Mouse (Mus musculus): ENCODE data around the gene Hoxa5. TPM values are rescaled to one million over a fixed set of nuclear protein-coding genes. Genes with fewer than 3 reads are reported as not detected.

Gene Hoxa5
- total and polyA plus RNA-seq, 3 experiments, result 0.83 to 4.1 (median 1.5) TPM

DNA sequence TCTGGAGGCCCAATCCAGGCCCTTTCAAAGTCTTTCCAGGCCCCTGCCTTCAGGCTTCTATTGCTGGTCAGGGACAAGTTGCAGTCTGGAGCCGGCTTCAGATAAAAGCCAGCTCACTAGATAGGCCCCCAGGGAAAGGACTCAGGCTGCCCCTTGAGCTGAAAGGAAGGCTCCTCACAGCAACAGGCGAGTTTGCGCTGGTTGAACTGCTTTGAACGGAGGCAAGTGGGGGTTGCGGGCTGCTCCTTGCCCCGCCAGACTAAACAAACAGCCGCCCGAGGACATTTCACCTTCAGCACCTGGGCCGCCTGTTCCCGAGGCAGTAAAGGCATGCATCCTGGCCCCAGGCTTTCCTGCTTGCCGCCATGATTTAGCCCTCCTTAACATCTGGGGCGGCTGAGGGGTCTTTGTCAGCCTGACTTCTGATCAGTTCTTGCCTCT lies 39.3 kb upstream of the Hoxa5 start:
- Histone ChIP-seq H3K36me3 (replicated peaks in 1 of 2; ENCODE audit: control insufficient read depth in 1 of 2, insufficient read depth in 1 of 2, low read length in 1 of 2) (no peaks in the 10 kb centered on the region), H3K4me2 (ENCODE audit: insufficient read depth, low read depth, poor library complexity, severe bottlenecking) (no peak overlapping the region), H3K4me3 (replicated peaks in 1 of 3; ENCODE audit: low read depth in 2 of 3, low read length in 2 of 3, poor library complexity in 1 of 3) (no peak overlapping the region), H3K27ac (ENCODE audit: insufficient read depth, low read depth) (no peak overlapping the region), H3K9me3 (replicated peaks; ENCODE audit: low read length) (peaks cover 5% of the 10 kb centered on the region), H3K27me3 (replicated peaks) (no peaks in the 10 kb centered on the region), H3K79me2 (replicated peaks; ENCODE audit: control insufficient read depth, extremely low read depth, insufficient read depth, poor library complexity, severe bottlenecking) (no peaks in the 10 kb centered on the region), H3K9ac (ENCODE audit: insufficient read depth, low read depth) (no peak overlapping the region), H3K4me1 (ENCODE audit: control insufficient read depth in 1 of 2, insufficient read depth in 2 of 2) (peaks cover 0 to 12% of the 10 kb centered on the region in 2 experiments; a peak in 2 of 4 replicates)
- in situ Hi-C loops (cut with MboI; ENCODE audit: low pct_ligation_motif_present, low pct_unique_long_range_greater_than_20kb, low sequenced_read_pairs) (no loop called here), dilution Hi-C loops (cut with MboI; ENCODE audit: extremely low pct_ligation_motif_present, extremely low pct_unique_long_range_greater_than_20kb, low sequenced_read_pairs) (no loop called here)
- no peak for DNase-seq (ENCODE audit: extremely low read depth)
- no peak for TF ChIP-seq MAX (IDR thresholded peaks at IDR 0.05; ENCODE audit: low read length)
- no peak for TF ChIP-seq MXI1 (IDR thresholded peaks at IDR 0.05; ENCODE audit: low read depth, low read length)
- no peak for TF ChIP-seq UBTF (IDR thresholded peaks at IDR 0.05; ENCODE audit: low read depth, low read length)
- TF ChIP-seq PAX5 (IDR thresholded peaks at IDR 0.05; ENCODE audit: low read length), result no peak
- no peak for TF ChIP-seq NRF1 (IDR thresholded peaks at IDR 0.05; ENCODE audit: low read depth, low read length)
- no peak for TF ChIP-seq HCFC1 (IDR thresholded peaks at IDR 0.05; ENCODE audit: low read depth, low read length)
- no peak for TF ChIP-seq BHLHE40 (IDR thresholded peaks at IDR 0.05; ENCODE audit: low read depth, low read length)
- no peak for TF ChIP-seq ZKSCAN1 (IDR thresholded peaks at IDR 0.05; ENCODE audit: borderline replicate concordance, low read depth, low read length)
- TF ChIP-seq USF2 (conservative IDR thresholded peaks at IDR 0.05; ENCODE audit: low read depth, low read length), result no peak
- no peak for TF ChIP-seq KAT2A (IDR thresholded peaks at IDR 0.05; ENCODE audit: insufficient replicate concordance, low read length)
- no peak for TF ChIP-seq CHD2 (IDR thresholded peaks at IDR 0.05; ENCODE audit: low read length)
- TF ChIP-seq TBP (conservative IDR thresholded peaks at IDR 0.05; ENCODE audit: low read depth, low read length), result no peak
- no peak for TF ChIP-seq ETS1 (conservative IDR thresholded peaks at IDR 0.05; ENCODE audit: low read depth, low read length)
- no peak for TF ChIP-seq GABPA (IDR thresholded peaks at IDR 0.05; ENCODE audit: insufficient replicate concordance, low read depth, low read length)
- TF ChIP-seq MEF2A (IDR thresholded peaks at IDR 0.05; ENCODE audit: borderline replicate concordance, low read depth, low read length), result no peak
- TF ChIP-seq ELF1 (IDR thresholded peaks at IDR 0.05; ENCODE audit: low read depth, low read length), result no peak
- TF ChIP-seq MAFK (IDR thresholded peaks at IDR 0.05; ENCODE audit: insufficient replicate concordance, low read length), result no peak

DNA sequence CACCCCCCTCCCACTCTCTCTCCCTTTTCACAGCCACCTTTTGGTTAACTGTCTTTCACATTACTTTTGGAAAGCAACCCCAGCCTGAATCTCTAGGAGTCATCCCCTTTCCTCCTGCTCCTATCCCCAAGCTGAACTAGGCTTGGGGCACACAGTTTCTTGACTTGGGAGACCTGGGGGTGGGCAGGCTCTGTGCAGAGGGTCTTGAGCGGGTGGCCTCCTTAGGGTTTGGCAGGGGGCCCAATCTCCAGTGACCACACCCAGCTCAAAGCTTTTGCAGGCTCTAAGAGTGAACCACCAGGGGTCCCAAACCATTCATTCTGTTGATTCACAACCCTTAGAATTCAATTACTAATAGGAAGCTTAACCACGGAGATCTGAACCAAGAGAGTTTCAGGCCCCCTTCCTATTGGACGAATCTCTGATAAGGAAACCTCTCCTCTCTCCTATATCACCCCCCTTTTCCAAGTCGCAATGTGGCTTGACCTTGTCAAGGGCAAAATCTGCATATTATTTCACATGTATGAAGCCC lies 38.5 kb upstream of the Hoxa5 start:
- TF ChIP-seq ETS1 (conservative IDR thresholded peaks at IDR 0.05; ENCODE audit: low read depth, low read length), result no peak
- no peak for TF ChIP-seq TCF12 (IDR thresholded peaks at IDR 0.05; ENCODE audit: low read depth, low read length)
- TF ChIP-seq ELF1 (IDR thresholded peaks at IDR 0.05; ENCODE audit: low read depth, low read length), result no peak
- no peak for TF ChIP-seq KAT2A (IDR thresholded peaks at IDR 0.05; ENCODE audit: insufficient replicate concordance, low read length)
- TF ChIP-seq E2F4 (IDR thresholded peaks at IDR 0.05; ENCODE audit: insufficient replicate concordance, low read depth, low read length), result no peak
- TF ChIP-seq TBP (conservative IDR thresholded peaks at IDR 0.05; ENCODE audit: low read depth, low read length), result no peak
- TF ChIP-seq NELFE (IDR thresholded peaks at IDR 0.05; ENCODE audit: low read depth, low read length), result no peak
- TF ChIP-seq EP300 (IDR thresholded peaks at IDR 0.05; ENCODE audit: low read length), result no peak
- TF ChIP-seq MYC (IDR thresholded peaks at IDR 0.05; ENCODE audit: low read depth, low read length), result no peak
- TF ChIP-seq USF1 (IDR thresholded peaks at IDR 0.05; ENCODE audit: low read depth, low read length), result no peak
- no peak for TF ChIP-seq CHD1 (IDR thresholded peaks at IDR 0.05; ENCODE audit: low read depth, low read length)
- no peak for TF ChIP-seq POLR2AphosphoS2 (IDR thresholded peaks at IDR 0.05; ENCODE audit: low read depth, low read length)
- TF ChIP-seq ZKSCAN1 (IDR thresholded peaks at IDR 0.05; ENCODE audit: borderline replicate concordance, low read depth, low read length), result no peak
- TF ChIP-seq JUND (conservative IDR thresholded peaks at IDR 0.05; ENCODE audit: low read depth, low read length), result no peak
- no peaks in the 10 kb centered on the region for H3K27me3 ChIP-seq (replicated peaks)
- H3K27ac ChIP-seq (ENCODE audit: insufficient read depth, low read depth), result no peak overlapping the region
- in situ Hi-C loops (cut with MboI; ENCODE audit: low pct_ligation_motif_present, low pct_unique_long_range_greater_than_20kb, low sequenced_read_pairs), result no loop called here
- DNase-seq (ENCODE audit: extremely low read depth), result no peak
- H3K36me3 ChIP-seq (replicated peaks in 1 of 2; ENCODE audit: control insufficient read depth in 1 of 2, insufficient read depth in 1 of 2, low read length in 1 of 2), result no peaks in the 10 kb centered on the region
- no peak overlapping the region for H3K4me3 ChIP-seq (replicated peaks in 1 of 3; ENCODE audit: low read depth in 2 of 3, low read length in 2 of 3, poor library complexity in 1 of 3)
- H3K79me2 ChIP-seq (replicated peaks; ENCODE audit: control insufficient read depth, extremely low read depth, insufficient read depth, poor library complexity, severe bottlenecking), result no peaks in the 10 kb centered on the region
- H3K4me1 ChIP-seq (ENCODE audit: control insufficient read depth in 1 of 2, insufficient read depth in 2 of 2), result peaks cover 0 to 12% of the 10 kb centered on the region in 2 experiments; a peak in 2 of 4 replicates
- dilution Hi-C loops (cut with MboI; ENCODE audit: extremely low pct_ligation_motif_present, extremely low pct_unique_long_range_greater_than_20kb, low sequenced_read_pairs), result no loop called here
- H3K9me3 ChIP-seq (replicated peaks; ENCODE audit: low read length), result peaks cover 5% of the 10 kb centered on the region
- H3K4me2 ChIP-seq (ENCODE audit: insufficient read depth, low read depth, poor library complexity, severe bottlenecking), result no peak overlapping the region
- no peak overlapping the region for H3K9ac ChIP-seq (ENCODE audit: insufficient read depth, low read depth)
